Mouse (Mus musculus) left cerebral cortex, adult 9 months (tissue): ENCODE measurements around the gene Ltbp1.

Experiments
- DNase-seq, 2 experiments: peaks; one replicate each; pipeline ENCODE4 v3.0.0; 2022; ENCODE audit warnings: low spot score in 2 of 2

The Ltbp1 gene

GRCm38 (mm10) chr17:75235781-75236180 is 230.4 kb downstream of the Ltbp1 start:
- peak in 1 of 2 experiments; percentile 20 for DNase-seq

GRCm38 (mm10) chr17:75236543-75236942 is 231.2 kb downstream of the Ltbp1 start:
- no peak for DNase-seq

- no peak for DNase-seq
Observed at GRCm38 (mm10) chr17:75237456-75237855, 232.1 kb downstream of the Ltbp1 start.

- DNase-seq = no peak
Observed at GRCm38 (mm10) chr17:75238655-75239054, 233.3 kb downstream of the Ltbp1 start.

GRCm38 (mm10) chr17:75239545-75239944 is 234.2 kb downstream of the Ltbp1 start:
- no peak for DNase-seq

GRCm38 (mm10) chr17:75242086-75242485 is 236.7 kb downstream of the Ltbp1 start:
- no peak for DNase-seq

- no peak for DNase-seq
Observed at GRCm38 (mm10) chr17:75243221-75243620, 237.9 kb downstream of the Ltbp1 start.

GRCm38 (mm10) chr17:75244148-75244547 is 238.8 kb downstream of the Ltbp1 start:
- no peak for DNase-seq

GRCm38 (mm10) chr17:75245085-75245484 is 239.7 kb downstream of the Ltbp1 start:
- DNase-seq = no peak

GRCm38 (mm10) chr17:75248632-75249031 is 243.3 kb downstream of the Ltbp1 start:
- DNase-seq = no peak

- no peak for DNase-seq
Observed at GRCm38 (mm10) chr17:75250571-75250970, 245.2 kb downstream of the Ltbp1 start.

GRCm38 (mm10) chr17:75251094-75251493 is 245.7 kb downstream of the Ltbp1 start:
- DNase-seq = no peak

GRCm38 (mm10) chr17:75252540-75252939 is 247.2 kb downstream of the Ltbp1 start:
- no peak for DNase-seq

- DNase-seq = no peak
Observed at GRCm38 (mm10) chr17:75254909-75255308, 249.5 kb downstream of the Ltbp1 start.

- no peak for DNase-seq
Observed at GRCm38 (mm10) chr17:75255967-75256366, 250.6 kb downstream of the Ltbp1 start.

- no peak for DNase-seq
Observed at GRCm38 (mm10) chr17:75258427-75258826, 253.1 kb downstream of the Ltbp1 start.

GRCm38 (mm10) chr17:75263336-75263990 is 258.1 kb downstream of the Ltbp1 start:
- no peak for DNase-seq

GRCm38 (mm10) chr17:75268506-75268905 is 263.1 kb downstream of the Ltbp1 start:
- no peak for DNase-seq

GRCm38 (mm10) chr17:75272446-75272845 is 267.1 kb downstream of the Ltbp1 start:
- no peak for DNase-seq

- DNase-seq = no peak
Observed at GRCm38 (mm10) chr17:75273272-75273671, 267.9 kb downstream of the Ltbp1 start.

- DNase-seq = no peak
Observed at GRCm38 (mm10) chr17:75275302-75275701, 269.9 kb downstream of the Ltbp1 start.

GRCm38 (mm10) chr17:75278106-75278505 is 272.7 kb downstream of the Ltbp1 start:
- no peak for DNase-seq

- DNase-seq = no peak
Observed at GRCm38 (mm10) chr17:75278561-75278960, 273.2 kb downstream of the Ltbp1 start.

- no peak for DNase-seq
Observed at GRCm38 (mm10) chr17:75281345-75281744, 276.0 kb downstream of the Ltbp1 start.
